Mouse (Mus musculus) WW6 (cell line): ENCODE data around the gene Kat6b.
A peak's percentile ranks its signal among the peaks of the same experiment; 100 is the strongest.
"Not testable (repeated sequence)": the region's sequence is repeated elsewhere in the genome, so short reads cannot be mapped to it uniquely, and the experiment has no call there.

Experiments
- DNase-seq: peaks from one replicate; pipeline ENCODE4 v3.0.0-alpha.2; 2013; ENCODE audit warnings: low read depth, low spot score

Kat6b gene

DNA sequence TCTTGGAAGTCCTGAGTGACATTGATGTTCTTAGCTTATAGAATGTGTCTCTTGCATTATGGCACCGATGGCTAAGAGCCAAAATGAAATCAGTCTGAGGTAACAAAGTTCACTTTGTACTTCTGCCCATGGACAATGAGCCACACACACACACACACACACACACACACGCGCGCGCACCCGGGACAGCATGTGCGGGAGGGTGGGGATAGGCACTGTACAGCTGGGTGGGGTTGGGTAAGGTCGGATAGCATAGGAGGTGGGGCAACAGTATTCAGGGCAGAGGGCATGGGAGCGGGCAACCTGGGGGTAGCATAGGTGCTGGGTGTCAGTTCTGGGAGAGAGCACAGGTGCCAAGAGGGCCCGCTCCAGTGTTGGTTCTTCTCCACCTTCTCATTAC lies 3.5 kb downstream of the Kat6b start:
- DNase-seq = no peak

GRCm38 (mm10) chr14:21485961-21486520 lies 4.8 kb downstream of the Kat6b start:
- peak; percentile 61 for DNase-seq

DNA sequence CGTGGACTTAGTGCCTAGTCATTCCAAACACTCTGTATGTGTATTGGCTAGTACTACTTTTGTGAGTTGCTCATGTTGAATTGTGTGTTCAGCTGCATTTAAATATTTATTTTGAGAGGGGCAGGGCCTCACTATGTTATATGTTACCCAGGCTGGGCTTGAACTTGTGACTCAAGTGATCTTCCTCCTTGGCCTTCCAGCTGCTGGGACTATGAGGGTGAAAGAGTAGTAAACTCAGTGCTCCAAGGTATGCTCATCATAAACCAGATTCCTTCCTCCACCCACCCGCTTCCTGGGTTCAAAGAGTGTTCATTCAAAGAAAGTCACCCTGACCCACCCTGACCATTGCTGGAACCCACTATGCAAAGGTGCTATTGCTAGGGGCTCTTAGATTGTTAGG lies 5.9 kb downstream of the Kat6b start:
- DNase-seq = not testable (repeated sequence)

GRCm38 (mm10) chr14:21488426-21489115 lies 7.3 kb downstream of the Kat6b start:
- not testable (repeated sequence) for DNase-seq

DNA sequence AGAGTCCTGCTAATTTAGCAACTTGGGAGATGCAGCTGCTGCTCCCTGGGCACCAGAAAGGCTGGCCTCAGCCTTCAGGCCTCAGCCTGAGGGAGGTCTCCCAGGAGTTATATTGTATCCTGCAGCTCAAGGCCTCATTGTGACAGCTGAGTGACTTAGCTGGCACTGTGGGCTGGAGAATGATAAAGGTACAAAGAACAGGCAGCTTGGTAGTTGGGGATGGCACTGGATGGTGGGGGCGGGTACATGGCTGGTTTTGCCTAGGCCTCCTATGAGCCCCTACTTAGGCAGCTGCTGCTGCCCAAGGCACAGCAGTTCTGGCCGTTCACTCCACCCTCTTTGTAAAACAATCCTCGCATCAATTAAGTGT lies 7.9 kb downstream of the Kat6b start:
- no peak for DNase-seq

- no peak for DNase-seq
Observed at GRCm38 (mm10) chr14:21490141-21490540, 8.9 kb downstream of the Kat6b start.

GRCm38 (mm10) chr14:21498361-21498996 lies 17.2 kb downstream of the Kat6b start:
- no peak for DNase-seq

GRCm38 (mm10) chr14:21499011-21499581 lies 17.9 kb downstream of the Kat6b start:
- no peak for DNase-seq

- DNase-seq = no peak
Observed at GRCm38 (mm10) chr14:21499631-21500153, 18.5 kb downstream of the Kat6b start.

GRCm38 (mm10) chr14:21500154-21501047 lies 19.2 kb downstream of the Kat6b start:
- DNase-seq = peak; percentile 97

- DNase-seq = peak; percentile 78
Observed at GRCm38 (mm10) chr14:21501048-21501657, 19.9 kb downstream of the Kat6b start.

- no peak for DNase-seq
Observed at GRCm38 (mm10) chr14:21505036-21505435, 23.8 kb downstream of the Kat6b start.

DNA sequence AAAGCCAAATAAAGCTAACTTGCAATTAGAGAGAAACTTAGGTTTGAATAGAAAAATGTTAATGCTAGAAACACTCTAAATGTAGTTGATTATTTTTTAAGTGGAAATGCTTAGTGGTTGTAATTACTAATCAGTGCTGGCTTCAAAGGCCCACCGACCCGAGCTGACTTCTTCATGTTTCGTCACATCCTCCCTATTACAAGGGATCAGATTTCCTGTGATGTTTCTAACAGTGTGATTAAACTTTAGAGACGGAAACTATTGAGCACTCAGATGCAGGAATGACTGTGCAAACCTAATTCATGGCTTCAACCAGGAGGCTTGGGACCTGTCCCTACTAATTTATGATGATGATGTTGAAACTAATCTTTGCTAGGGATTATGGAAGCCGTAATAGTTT lies 25.8 kb downstream of the Kat6b start:
- DNase-seq = no peak

GRCm38 (mm10) chr14:21509111-21509905 lies 28.1 kb downstream of the Kat6b start:
- no peak for DNase-seq

- DNase-seq = no peak
Observed at GRCm38 (mm10) chr14:21511438-21511837, 30.2 kb downstream of the Kat6b start.

DNA sequence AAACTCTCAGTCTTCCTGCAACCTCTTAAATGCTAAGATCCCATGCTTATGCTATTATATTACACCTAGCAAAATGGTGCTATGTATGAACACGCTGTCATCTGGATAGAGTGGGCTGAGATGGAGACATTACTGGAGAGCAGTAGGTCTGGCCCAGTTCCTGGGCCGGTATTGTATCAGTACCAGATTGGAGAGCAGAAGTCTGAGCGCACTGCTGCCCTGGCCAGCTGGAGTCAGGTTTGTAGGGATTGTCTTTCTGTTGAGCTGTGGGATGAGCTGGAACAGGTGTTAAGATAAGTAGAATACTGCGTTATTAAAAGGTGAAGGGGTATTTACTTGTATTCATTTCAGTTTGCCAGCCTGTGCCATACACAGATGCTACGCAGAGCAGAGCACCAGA lies 34.3 kb downstream of the Kat6b start:
- no peak for DNase-seq

GRCm38 (mm10) chr14:21519307-21519706 lies 38.1 kb downstream of the Kat6b start:
- DNase-seq = no peak

DNA sequence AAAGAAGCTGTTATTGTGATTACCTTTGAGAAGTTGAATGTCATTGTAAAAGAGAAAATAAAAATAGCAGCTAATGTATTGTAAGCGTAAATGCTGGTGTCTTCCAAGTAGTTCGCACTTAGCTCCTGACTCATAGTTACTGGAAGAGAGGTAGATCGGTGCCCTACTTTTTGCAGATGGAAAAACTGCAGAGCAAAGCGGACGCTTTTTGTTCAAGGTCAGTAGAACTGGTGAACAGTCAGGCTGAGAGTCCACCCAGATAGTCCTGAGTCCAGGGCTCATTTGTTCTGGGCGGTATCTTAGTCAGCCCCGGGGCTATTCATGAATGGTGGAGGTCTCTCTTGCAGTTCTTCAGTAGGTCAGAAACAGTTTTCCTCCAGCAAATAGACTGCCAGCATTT lies 39.3 kb downstream of the Kat6b start:
- DNase-seq = no peak

GRCm38 (mm10) chr14:21521496-21521895 lies 40.3 kb downstream of the Kat6b start:
- DNase-seq = not testable (repeated sequence)

DNA sequence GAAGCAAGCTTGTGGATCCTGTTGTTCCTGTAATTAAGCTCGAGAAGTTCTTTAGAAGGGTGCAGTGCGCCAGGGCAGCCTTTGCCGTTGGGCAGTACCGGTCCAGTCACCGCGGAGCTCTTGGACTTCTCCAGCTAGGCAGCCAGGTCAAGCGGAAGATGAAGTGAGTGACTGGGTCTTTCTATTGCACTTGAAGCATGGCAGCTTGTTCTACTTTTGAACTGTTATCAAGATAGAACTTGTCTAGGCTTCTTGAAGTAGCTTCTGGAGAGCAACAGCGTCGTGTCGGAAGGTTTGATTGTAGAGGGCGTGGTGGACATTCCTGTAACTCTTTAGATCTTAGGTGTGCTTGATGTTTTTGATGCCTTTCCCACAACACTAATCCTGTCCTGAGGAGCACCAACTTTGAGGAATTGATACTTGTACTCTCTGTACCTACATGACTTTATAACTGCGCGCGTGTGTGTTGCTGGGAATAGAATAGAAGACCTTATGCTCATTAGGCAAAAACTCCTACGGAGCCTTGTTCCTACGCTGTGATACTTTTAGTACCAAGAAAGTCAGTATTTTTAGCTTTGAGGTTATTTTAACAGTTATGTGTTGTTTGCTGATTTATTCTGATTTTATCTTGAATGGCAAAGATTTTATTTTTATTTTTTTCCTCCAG lies 41.2 kb downstream of the Kat6b start:
- DNase-seq = no peak
